Mouse (Mus musculus) midbrain, embryonic 16.5 days (tissue): ENCODE measurements around the gene Nfib. TPM values are rescaled to one million over a fixed set of nuclear protein-coding genes. Genes with fewer than 3 reads are reported as not detected.

ENCODE experiments used
- ATAC-seq: fragments of 200-750 bp; cut with Nextera tagmentation; 2 replicates; pipeline ENCODE4 v1.8.0; 2017; ENCODE audit warnings: moderate TSS enrichment
- H3K27ac ChIP-seq: fragments of 300-500 bp; sonication (generic); 2 replicates; pipeline ENCODE4 v1.5.1; 2014; ENCODE audit warnings: mild to moderate bottlenecking, low read length, mixed read lengths
- H3K27me3 ChIP-seq: fragments of 300-500 bp; sonication (generic); 2 replicates; pipeline ENCODE4 v1.6.1; 2014; ENCODE audit warnings: low read depth, low read length, mixed read lengths; ENCODE audit not compliant: control insufficient read depth, insufficient read depth
- H3K36me3 ChIP-seq: fragments of 300-500 bp; sonication (generic); 2 replicates; pipeline ENCODE4 v1.6.1; 2014; ENCODE audit warnings: mild to moderate bottlenecking, low read length, moderate library complexity, mixed read lengths; ENCODE audit not compliant: control insufficient read depth, insufficient read depth
- H3K4me1 ChIP-seq: fragments of 300-500 bp; sonication (generic); 2 replicates; pipeline ENCODE4 v1.6.1; 2014; ENCODE audit warnings: mild to moderate bottlenecking, low read length, mixed read lengths; ENCODE audit not compliant: control insufficient read depth, insufficient read depth
- H3K4me2 ChIP-seq: fragments of 300-500 bp; sonication (generic); 2 replicates; pipeline ENCODE4 v1.6.1; 2014; ENCODE audit warnings: mild to moderate bottlenecking, low read length, mixed read lengths
- H3K4me3 ChIP-seq: fragments of 300-500 bp; sonication (generic); 2 replicates; pipeline ENCODE4 v1.5.1; 2014; ENCODE audit warnings: low read depth, mild to moderate bottlenecking, low read length, moderate library complexity, mixed read lengths
- H3K9ac ChIP-seq: fragments of 300-500 bp; sonication (generic); 2 replicates; pipeline ENCODE4 v1.6.1; 2014; ENCODE audit warnings: low read depth, low read length, mixed read lengths
- H3K9me3 ChIP-seq: fragments of 300-500 bp; sonication (generic); replicated peaks from 2 replicates; pipeline ENCODE4 v1.6.1; 2014; ENCODE audit warnings: mild to moderate bottlenecking, low read length, mixed read lengths; ENCODE audit not compliant: control insufficient read depth, poor library complexity, severe bottlenecking
- WGBS: fragments of 180-500 bp; shearing (Covaris S2); extraction: QIAGEN DNeasy Blood & Tissue Kit; methylation state at CpG from one replicate; pipeline ENCODE4 v1.1.7; 2014; 5-methylcytosine and 5-hydroxymethylcytosine counted together
- polyA plus RNA-seq: library from polyadenylated mRNA; unstranded; fragments of >200 nt; fragmentation: Nextera tagmentation; extraction: Ambion mirVana; gene quantifications from 2 replicates; pipeline ENCODE4 v1.2.1, GENCODE M21; 2015

The Nfib gene
- polyA plus RNA-seq, 1 experiment from 2014 or later = 47.2 TPM

DNA sequence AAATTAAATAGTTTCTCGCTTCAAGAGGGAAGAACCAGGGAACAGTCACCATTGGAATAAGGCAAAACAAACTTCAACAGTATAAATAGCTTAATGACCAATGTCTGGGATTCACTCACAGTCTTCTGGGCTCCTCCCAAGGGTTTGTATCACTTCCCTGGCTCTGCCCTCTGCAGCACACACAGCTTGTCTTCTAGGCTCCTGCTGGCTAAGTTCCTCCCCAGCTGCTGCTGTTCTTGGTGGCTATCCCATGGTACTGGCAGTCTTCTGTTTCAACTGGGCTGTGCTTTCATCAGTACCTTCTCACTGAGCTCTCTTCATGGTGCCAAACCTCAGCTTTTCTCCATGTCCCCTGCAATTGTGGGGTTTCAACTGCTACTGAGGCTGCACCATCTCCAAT, 157.3 kb downstream of the Nfib start:
- Histone ChIP-seq H3K4me2 (no peak overlapping the region), H3K9me3 (no peaks in the 10 kb centered on the region), H3K9ac (no peak overlapping the region), H3K36me3 (no peaks in the 10 kb centered on the region), H3K4me3 (no peak overlapping the region), H3K4me1 (no peaks in the 10 kb centered on the region), H3K27ac (no peak overlapping the region), H3K27me3 (no peaks in the 10 kb centered on the region)
- ATAC-seq = no peak
- 97% methylated on average over 1 of the region's 1 CpGs for WGBS

DNA sequence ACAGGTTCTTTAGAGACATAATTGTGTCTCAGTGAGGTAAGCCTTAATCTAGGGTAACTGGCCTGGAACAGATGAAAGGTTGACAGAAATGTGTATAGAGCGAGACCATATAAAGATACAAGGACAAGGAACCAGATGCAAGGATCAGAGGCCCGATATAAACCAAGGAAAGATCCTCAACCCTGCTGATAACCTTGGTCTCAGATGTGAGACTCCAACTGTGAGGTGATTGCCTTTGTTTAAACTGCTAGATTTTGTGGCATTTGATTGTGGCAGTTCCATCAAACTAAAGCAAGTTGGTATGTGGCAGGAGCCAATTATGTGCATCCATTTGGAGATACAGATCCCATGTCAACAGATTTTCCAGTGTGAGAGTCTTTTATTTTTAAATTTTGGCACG, 161.6 kb downstream of the Nfib start:
- ATAC-seq = no peak
- Histone ChIP-seq H3K27me3 (no peaks in the 10 kb centered on the region), H3K36me3 (no peaks in the 10 kb centered on the region), H3K9me3 (no peaks in the 10 kb centered on the region), H3K9ac (no peak overlapping the region), H3K4me3 (no peak overlapping the region), H3K27ac (no peak overlapping the region), H3K4me2 (no peak overlapping the region), H3K4me1 (peaks cover 2% of the 10 kb centered on the region; the same call in 1 of the 2 replicates)
- WGBS = 82% methylated on average over 3 of the region's 3 CpGs

DNA sequence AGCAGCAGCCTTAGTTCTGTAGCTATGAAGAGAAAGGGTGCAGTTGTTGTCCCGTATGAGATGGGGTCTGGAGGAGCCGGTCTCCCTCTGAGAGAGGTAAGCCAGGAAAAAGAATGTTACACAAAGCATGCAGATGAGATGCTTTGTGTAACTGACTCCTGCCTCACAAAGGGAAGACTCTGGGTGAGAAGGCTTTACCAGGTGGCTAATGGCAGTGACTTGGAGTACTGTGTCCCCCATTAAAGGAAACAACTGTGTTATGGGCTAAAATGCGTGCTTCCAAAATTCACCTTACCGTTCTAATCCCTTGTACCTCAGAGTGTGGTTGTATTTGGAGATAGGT, 162.2 kb downstream of the Nfib start:
- Histone ChIP-seq H3K9me3 (no peaks in the 10 kb centered on the region), H3K36me3 (no peaks in the 10 kb centered on the region), H3K4me2 (no peak overlapping the region), H3K27ac (no peak overlapping the region), H3K27me3 (no peaks in the 10 kb centered on the region), H3K4me1 (peaks cover 2% of the 10 kb centered on the region; the same call in 1 of the 2 replicates), H3K4me3 (no peak overlapping the region), H3K9ac (no peak overlapping the region)
- ATAC-seq = no peak
- 41% methylated on average over 4 of the region's 4 CpGs for WGBS

DNA sequence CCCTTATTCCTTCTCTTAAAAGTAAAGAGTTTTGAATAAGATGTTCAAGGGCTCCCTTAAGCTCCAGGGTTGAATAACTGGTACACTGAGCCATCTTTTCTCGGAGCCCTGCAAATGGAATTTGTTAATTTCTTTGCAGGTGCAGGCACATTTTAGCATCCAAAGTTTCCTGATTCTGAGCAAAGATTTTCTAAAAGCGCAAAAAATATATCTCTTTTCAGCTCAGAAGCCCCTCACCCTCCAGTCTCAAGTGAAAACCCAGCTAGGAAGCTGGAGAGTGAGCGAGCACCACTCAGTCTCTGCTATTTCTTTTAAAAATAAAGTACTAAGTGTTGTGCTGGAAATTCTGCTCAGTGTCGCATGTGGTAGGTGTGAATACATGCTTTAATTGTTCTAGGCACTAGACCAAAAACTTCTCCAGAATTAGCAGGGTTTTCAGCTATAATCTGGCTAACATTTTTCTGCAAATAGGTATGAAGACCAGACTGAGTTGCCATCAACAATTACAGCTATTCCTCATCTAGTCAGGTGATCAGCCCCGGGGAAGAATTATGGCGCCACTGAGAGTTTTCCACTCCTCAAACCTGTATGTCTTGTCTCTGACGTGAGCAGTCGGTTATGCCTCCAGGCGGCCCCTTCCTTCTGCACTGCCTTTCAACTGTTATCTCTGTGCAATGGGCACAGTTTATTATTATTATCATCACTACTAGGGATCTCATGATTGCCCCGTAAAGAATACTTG, 162.7 kb downstream of the Nfib start:
- ATAC-seq = no peak
- no peaks in the 10 kb centered on the region for H3K27me3 ChIP-seq
- H3K4me3 ChIP-seq = no peak overlapping the region
- 59% methylated on average over 10 of the region's 10 CpGs for WGBS
- H3K9ac ChIP-seq = no peak overlapping the region
- H3K4me1 ChIP-seq = peaks cover 2% of the 10 kb centered on the region; the same call in 1 of the 2 replicates
- no peak overlapping the region for H3K27ac ChIP-seq
- H3K4me2 ChIP-seq = no peak overlapping the region
- H3K9me3 ChIP-seq = no peaks in the 10 kb centered on the region
- no peaks in the 10 kb centered on the region for H3K36me3 ChIP-seq

DNA sequence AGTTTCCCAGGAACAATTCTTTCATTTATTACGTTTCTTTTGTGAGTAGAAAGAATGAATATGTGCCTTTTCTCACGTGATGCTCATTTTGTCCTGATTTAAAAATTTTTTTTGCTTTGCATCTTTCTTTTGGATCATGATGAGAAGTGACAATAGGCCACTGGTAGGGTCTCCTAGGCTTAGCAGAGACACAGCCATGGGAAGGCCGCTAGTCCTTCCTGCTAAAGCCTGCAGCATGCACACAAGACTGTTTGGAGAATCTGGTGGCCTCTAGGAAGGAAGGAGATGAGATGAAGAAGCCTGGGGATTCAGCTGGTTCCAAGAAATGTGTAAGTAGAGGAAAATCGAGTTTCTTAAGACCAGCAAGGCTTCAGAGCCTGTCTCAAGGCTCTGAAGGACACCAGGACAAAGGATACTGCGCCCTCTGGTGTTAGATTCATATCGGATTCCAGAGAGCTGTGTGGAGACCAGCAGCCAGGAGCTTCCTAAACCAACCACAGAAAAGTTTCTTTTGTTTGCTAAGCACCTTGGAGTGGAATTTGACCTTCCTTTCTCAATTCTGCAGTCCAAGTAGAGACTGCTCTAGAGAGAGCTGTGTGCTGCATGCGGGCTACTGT, 163.5 kb downstream of the Nfib start:
- 30% methylated on average over 7 of the region's 7 CpGs for WGBS
- peak; percentile 82; the same call in 1 of the 2 replicates for ATAC-seq
- Histone ChIP-seq H3K27ac (no peak overlapping the region), H3K36me3 (no peaks in the 10 kb centered on the region), H3K4me1 (peaks cover 9% of the 10 kb centered on the region), H3K9me3 (no peaks in the 10 kb centered on the region), H3K27me3 (no peaks in the 10 kb centered on the region), H3K9ac (no peak overlapping the region), H3K4me2 (no peak overlapping the region), H3K4me3 (no peak overlapping the region)

DNA sequence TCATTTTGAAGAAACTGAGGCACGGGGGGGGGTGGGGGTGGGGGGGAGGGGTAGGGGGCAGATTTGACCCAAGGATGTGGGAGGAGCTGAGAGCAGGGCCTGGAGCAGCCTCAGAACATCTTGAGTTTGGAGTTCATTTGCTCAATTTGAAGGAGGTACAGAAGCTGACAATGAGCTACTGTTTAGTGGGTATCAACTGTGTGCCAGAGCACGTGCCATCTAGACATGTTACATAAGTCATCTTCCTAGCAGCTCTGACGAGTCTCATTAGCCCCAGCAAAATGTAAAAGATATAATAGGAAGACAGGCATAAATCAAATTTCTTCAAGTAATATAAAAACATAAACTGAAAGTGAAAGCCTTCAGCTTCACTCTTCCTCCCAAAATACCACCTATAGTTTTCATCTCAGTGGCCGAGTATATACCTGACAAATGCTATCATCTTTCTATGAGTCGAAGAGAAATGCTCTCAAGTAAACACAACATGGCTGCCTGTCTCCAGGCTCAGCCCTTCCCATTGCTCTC, 165.0 kb downstream of the Nfib start:
- 58% methylated on average over 5 of the region's 5 CpGs for WGBS
- Histone ChIP-seq H3K4me3 (no peak overlapping the region), H3K27ac (no peak overlapping the region), H3K27me3 (peaks cover 5% of the 10 kb centered on the region; the same call in 1 of the 2 replicates), H3K4me2 (no peak overlapping the region; the same call in 1 of the 2 replicates), H3K9me3 (no peaks in the 10 kb centered on the region), H3K36me3 (no peaks in the 10 kb centered on the region), H3K4me1 (peaks cover 12% of the 10 kb centered on the region), H3K9ac (no peak overlapping the region)
- no peak for ATAC-seq

DNA sequence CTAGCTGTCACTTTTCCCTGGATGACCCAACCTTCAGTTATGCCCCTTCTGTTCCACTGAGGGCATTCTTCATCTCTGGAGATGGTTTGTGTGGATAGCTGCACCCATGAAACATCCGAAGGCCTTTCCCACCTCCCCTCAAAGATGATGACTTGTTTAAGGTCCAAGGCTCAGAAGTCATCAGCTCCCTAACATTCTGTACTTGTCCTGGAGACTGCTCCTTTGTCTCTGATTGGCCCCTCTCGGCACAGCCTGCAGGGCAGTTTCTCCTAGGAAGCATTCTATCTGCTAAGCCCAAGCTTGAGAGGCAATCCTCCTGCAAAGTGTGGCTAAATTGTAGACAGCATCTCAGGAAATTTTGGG, 165.5 kb downstream of the Nfib start:
- no peak for ATAC-seq
- Histone ChIP-seq H3K4me3 (no peak overlapping the region), H3K27me3 (peaks cover 6% of the 10 kb centered on the region; the same call in 1 of the 2 replicates), H3K36me3 (no peaks in the 10 kb centered on the region), H3K4me2 (peak overlapping the region; percentile 17), H3K27ac (peak overlapping the region; percentile 44), H3K9ac (no peak overlapping the region), H3K4me1 (peaks cover 12% of the 10 kb centered on the region), H3K9me3 (no peaks in the 10 kb centered on the region)
- WGBS = 35% methylated on average over 2 of the region's 2 CpGs

DNA sequence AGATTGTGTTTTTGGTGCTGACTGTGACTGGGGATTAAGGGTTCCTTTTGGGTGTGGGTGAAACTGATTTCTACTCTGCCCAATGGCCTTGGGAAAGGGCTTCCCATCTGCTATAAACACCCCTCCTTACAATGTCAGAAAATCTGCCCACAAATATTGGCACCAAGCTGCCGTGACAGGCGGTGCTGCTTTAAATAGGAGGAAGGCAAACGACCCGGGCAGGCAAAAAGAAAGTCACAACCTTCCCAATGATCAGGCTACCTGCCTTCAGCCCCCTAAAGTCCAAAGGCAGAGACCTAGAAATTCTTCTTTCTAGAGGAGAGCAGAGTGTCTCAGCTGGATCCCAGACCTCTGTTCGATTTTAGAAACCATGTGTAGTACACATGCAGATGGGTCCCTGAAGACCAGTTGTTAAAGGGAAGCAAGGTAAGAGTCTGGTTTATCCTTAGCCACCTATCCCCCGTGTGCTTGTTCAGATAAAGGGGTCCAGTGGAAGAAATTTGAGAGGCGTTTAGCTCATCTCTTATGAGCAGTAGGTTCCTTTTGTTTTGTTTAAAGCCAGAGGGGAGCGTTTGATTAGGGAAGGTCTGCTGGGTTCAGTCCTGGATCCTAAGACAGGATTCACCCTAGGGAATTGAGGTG, 166.0 kb downstream of the Nfib start:
- Histone ChIP-seq H3K27ac (peak overlapping the region; percentile 44), H3K36me3 (no peaks in the 10 kb centered on the region), H3K4me1 (peaks cover 12% of the 10 kb centered on the region), H3K4me2 (peak overlapping the region; percentile 17), H3K9ac (no peak overlapping the region), H3K4me3 (no peak overlapping the region), H3K27me3 (peaks cover 6% of the 10 kb centered on the region; the same call in 1 of the 2 replicates), H3K9me3 (no peaks in the 10 kb centered on the region)
- 20% methylated on average over 8 of the region's 8 CpGs for WGBS
- no peak for ATAC-seq

DNA sequence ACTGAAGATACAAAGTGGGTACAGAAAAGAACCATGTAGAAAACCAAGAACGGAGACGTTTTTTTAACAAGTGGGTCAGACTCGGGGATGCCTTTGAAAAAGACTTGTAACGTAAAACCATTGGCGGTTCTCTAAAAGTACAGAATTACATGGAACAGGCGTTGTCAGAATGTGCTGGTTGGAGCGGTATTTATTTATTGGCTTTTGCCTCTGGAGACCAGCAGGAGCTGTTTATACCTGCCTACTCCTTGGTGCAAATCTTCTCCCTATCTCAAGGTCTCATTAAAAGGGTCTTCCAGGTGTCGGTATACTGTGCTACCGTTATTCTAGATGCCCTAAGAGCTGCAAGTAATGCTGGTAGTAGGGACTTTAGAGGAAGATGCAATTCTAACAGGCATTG, 166.7 kb downstream of the Nfib start:
- H3K4me1 ChIP-seq = peaks cover 12% of the 10 kb centered on the region

More for the DNA sequence above, 166.7 kb downstream of the Nfib start:
- no peaks in the 10 kb centered on the region for H3K9me3 ChIP-seq
- H3K27me3 ChIP-seq = peaks cover 6% of the 10 kb centered on the region; the same call in 1 of the 2 replicates
- no peaks in the 10 kb centered on the region for H3K36me3 ChIP-seq
- no peak overlapping the region for H3K27ac ChIP-seq
- H3K4me2 ChIP-seq = peak overlapping the region; percentile 58
- no peak for ATAC-seq
- WGBS = 5% methylated on average over 9 of the region's 9 CpGs
- H3K4me3 ChIP-seq = peak overlapping the region; percentile 31
- H3K9ac ChIP-seq = peak overlapping the region; percentile 45; the same call in 1 of the 2 replicates
